Mouse (Mus musculus): ENCODE results near the gene Padi2. TPM values are rescaled to one million over a fixed set of nuclear protein-coding genes. Genes with fewer than 3 reads are reported as not detected.

Gene Padi2
- polyA plus RNA-seq, 1 experiment: not detected

GRCm38 (mm10) chr4:140879739-140880138, 26.4 kb upstream of the Padi2 start:
- H3K4me3 ChIP-seq (ENCODE audit: insufficient read depth, low read length): no peak overlapping the region
- TF ChIP-seq POLR2A (IDR thresholded peaks at IDR 0.05; ENCODE audit: low read depth, low read length) (no peak), CTCF (IDR thresholded peaks at IDR 0.05; ENCODE audit: borderline replicate concordance, insufficient read depth, low read length) (no peak)
- H3K27ac ChIP-seq (ENCODE audit: insufficient read depth, low read length): no peak overlapping the region

GRCm38 (mm10) chr4:140880207-140880606, 25.9 kb upstream of the Padi2 start:
- TF ChIP-seq POLR2A (IDR thresholded peaks at IDR 0.05; ENCODE audit: low read depth, low read length) (no peak), CTCF (IDR thresholded peaks at IDR 0.05; ENCODE audit: borderline replicate concordance, insufficient read depth, low read length) (no peak)
- Histone ChIP-seq H3K4me1 (ENCODE audit: control insufficient read depth, insufficient read depth, low read length) (no peaks in the 10 kb centered on the region), H3K27ac (ENCODE audit: insufficient read depth, low read length) (no peak overlapping the region), H3K4me3 (ENCODE audit: insufficient read depth, low read length) (no peak overlapping the region)

More at GRCm38 (mm10) chr4:140879739-140880138, 26.4 kb upstream of the Padi2 start:
- H3K4me1 ChIP-seq (ENCODE audit: control insufficient read depth, insufficient read depth, low read length): no peaks in the 10 kb centered on the region

- TF ChIP-seq POLR2A (IDR thresholded peaks at IDR 0.05; ENCODE audit: low read depth, low read length) (no peak), CTCF (IDR thresholded peaks at IDR 0.05; ENCODE audit: borderline replicate concordance, insufficient read depth, low read length) (no peak)
- H3K4me1 ChIP-seq (ENCODE audit: control insufficient read depth, insufficient read depth, low read length): no peaks in the 10 kb centered on the region
- H3K4me3 ChIP-seq (ENCODE audit: insufficient read depth, low read length): no peak overlapping the region
- H3K27ac ChIP-seq (ENCODE audit: insufficient read depth, low read length): no peak overlapping the region
These were observed 25.0 kb upstream of the Padi2 start for GRCm38 (mm10) chr4:140881026-140881670.

GRCm38 (mm10) chr4:140881771-140882170, 24.4 kb upstream of the Padi2 start:
- TF ChIP-seq POLR2A (IDR thresholded peaks at IDR 0.05; ENCODE audit: low read depth, low read length) (no peak), CTCF (IDR thresholded peaks at IDR 0.05; ENCODE audit: borderline replicate concordance, insufficient read depth, low read length) (no peak)
- Histone ChIP-seq H3K4me1 (ENCODE audit: control insufficient read depth, insufficient read depth, low read length) (no peaks in the 10 kb centered on the region), H3K27ac (ENCODE audit: insufficient read depth, low read length) (no peak overlapping the region), H3K4me3 (ENCODE audit: insufficient read depth, low read length) (no peak overlapping the region)

GRCm38 (mm10) chr4:140882365-140882764, 23.8 kb upstream of the Padi2 start:
- H3K4me1 ChIP-seq (ENCODE audit: control insufficient read depth, insufficient read depth, low read length): no peaks in the 10 kb centered on the region
- TF ChIP-seq CTCF (IDR thresholded peaks at IDR 0.05; ENCODE audit: borderline replicate concordance, insufficient read depth, low read length) (no peak), POLR2A (IDR thresholded peaks at IDR 0.05; ENCODE audit: low read depth, low read length) (no peak)
- no peak overlapping the region for H3K4me3 ChIP-seq (ENCODE audit: insufficient read depth, low read length)
- no peak overlapping the region for H3K27ac ChIP-seq (ENCODE audit: insufficient read depth, low read length)

GRCm38 (mm10) chr4:140882981-140883380, 23.2 kb upstream of the Padi2 start:
- Histone ChIP-seq H3K4me1 (ENCODE audit: control insufficient read depth, insufficient read depth, low read length) (no peaks in the 10 kb centered on the region), H3K27ac (ENCODE audit: insufficient read depth, low read length) (no peak overlapping the region), H3K4me3 (ENCODE audit: insufficient read depth, low read length) (no peak overlapping the region)
- TF ChIP-seq CTCF (IDR thresholded peaks at IDR 0.05; ENCODE audit: borderline replicate concordance, insufficient read depth, low read length) (no peak), POLR2A (IDR thresholded peaks at IDR 0.05; ENCODE audit: low read depth, low read length) (no peak)

- Histone ChIP-seq H3K27ac (ENCODE audit: insufficient read depth, low read length) (no peak overlapping the region), H3K4me3 (ENCODE audit: insufficient read depth, low read length) (no peak overlapping the region), H3K4me1 (ENCODE audit: control insufficient read depth, insufficient read depth, low read length) (no peaks in the 10 kb centered on the region)
- TF ChIP-seq POLR2A (IDR thresholded peaks at IDR 0.05; ENCODE audit: low read depth, low read length) (no peak), CTCF (IDR thresholded peaks at IDR 0.05; ENCODE audit: borderline replicate concordance, insufficient read depth, low read length) (no peak)
These were observed 22.3 kb upstream of the Padi2 start for GRCm38 (mm10) chr4:140883852-140884251.

GRCm38 (mm10) chr4:140891525-140892162, 14.5 kb upstream of the Padi2 start:
- TF ChIP-seq POLR2A (IDR thresholded peaks at IDR 0.05; ENCODE audit: low read depth, low read length) (no peak), CTCF (IDR thresholded peaks at IDR 0.05; ENCODE audit: borderline replicate concordance, insufficient read depth, low read length) (no peak)
- no peaks in the 10 kb centered on the region for H3K4me1 ChIP-seq (ENCODE audit: control insufficient read depth, insufficient read depth, low read length)
- H3K27ac ChIP-seq (ENCODE audit: insufficient read depth, low read length): no peak overlapping the region
- no peak overlapping the region for H3K4me3 ChIP-seq (ENCODE audit: insufficient read depth, low read length)

- no peaks in the 10 kb centered on the region for H3K4me1 ChIP-seq (ENCODE audit: control insufficient read depth, insufficient read depth, low read length)
- H3K27ac ChIP-seq (ENCODE audit: insufficient read depth, low read length): no peak overlapping the region
- no peak overlapping the region for H3K4me3 ChIP-seq (ENCODE audit: insufficient read depth, low read length)
- TF ChIP-seq CTCF (IDR thresholded peaks at IDR 0.05; ENCODE audit: borderline replicate concordance, insufficient read depth, low read length) (no peak), POLR2A (IDR thresholded peaks at IDR 0.05; ENCODE audit: low read depth, low read length) (no peak)
These were observed 14.0 kb upstream of the Padi2 start for GRCm38 (mm10) chr4:140892163-140892530.

- no peak overlapping the region for H3K27ac ChIP-seq (ENCODE audit: insufficient read depth, low read length)
- no peak overlapping the region for H3K4me3 ChIP-seq (ENCODE audit: insufficient read depth, low read length)
- TF ChIP-seq CTCF (IDR thresholded peaks at IDR 0.05; ENCODE audit: borderline replicate concordance, insufficient read depth, low read length) (no peak), POLR2A (IDR thresholded peaks at IDR 0.05; ENCODE audit: low read depth, low read length) (no peak)
- no peaks in the 10 kb centered on the region for H3K4me1 ChIP-seq (ENCODE audit: control insufficient read depth, insufficient read depth, low read length)
These were observed 1.2 kb upstream of the Padi2 start for GRCm38 (mm10) chr4:140904776-140905425.
